Mouse (Mus musculus): ENCODE data around the gene Rnf24.

DNA sequence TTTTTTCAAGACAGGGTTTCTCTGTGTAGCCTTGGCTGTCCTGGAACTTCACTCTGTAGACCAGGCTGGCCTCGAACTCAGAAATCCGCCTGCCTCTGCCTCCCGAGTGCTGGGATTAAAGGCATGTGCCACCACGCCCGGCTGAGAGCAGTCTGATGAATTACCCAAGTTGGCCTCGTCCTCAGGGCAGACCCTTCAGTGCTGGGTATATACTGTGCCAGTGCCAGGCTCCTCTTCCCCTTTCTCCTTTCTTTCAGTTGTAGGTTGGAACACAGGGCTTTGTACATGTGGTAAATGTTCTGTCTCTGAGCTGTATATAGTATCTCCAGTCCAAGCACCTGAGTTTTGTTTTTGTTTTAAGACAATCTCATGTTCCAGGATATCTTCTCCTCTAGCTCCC lies 88.7 kb downstream of the Rnf24 start:
- TF ChIP-seq CTCF (IDR thresholded peaks at IDR 0.05; ENCODE audit: borderline replicate concordance, insufficient read depth, low read depth, low read length) (no peak), POLR2A (IDR thresholded peaks at IDR 0.05; ENCODE audit: borderline replicate concordance, insufficient read depth, low read length) (no peak)
